Comparison of ENCODE assay signal across 13 mouse cellular contexts in the genomic region with DNA sequence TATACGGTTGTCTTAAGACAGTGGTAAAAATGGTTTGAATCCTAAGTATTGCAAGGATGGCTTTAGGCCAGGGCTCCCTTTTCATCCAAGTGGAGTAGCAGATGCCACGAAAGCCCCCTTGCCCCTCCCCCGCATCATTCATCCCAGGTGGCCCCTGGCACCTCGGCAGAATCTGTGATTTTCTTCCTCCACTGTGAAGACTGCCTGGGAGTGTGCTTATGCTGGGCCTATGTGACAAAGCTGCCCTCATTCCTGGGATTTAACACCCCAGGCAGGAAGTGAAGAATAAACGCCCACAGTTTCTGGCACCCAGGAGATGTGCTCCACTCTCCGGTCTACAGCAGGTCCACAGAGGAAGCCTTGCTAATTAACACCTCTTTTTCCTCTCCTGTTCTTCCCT. TPM values are rescaled to one million over a fixed set of nuclear protein-coding genes. Genes with fewer than 3 reads are reported as not detected.
DNase-seq lines count a peak whose midpoint lies in the region; ATAC-seq lines count a peak whose summit lies in the region.
"Had no signal": no experiment of that assay in that cellular context is flagged by ENCODE, and none has a peak within 500 bp of the region (broad histone marks: within the 10 kb centered on the region; RNA-seq: fewer than 3 reads in every experiment).

No protein-coding gene starts in this region.

- H3K36me3 ChIP-seq in forebrain, embryonic 16.5 days (ENCODE audit: control insufficient read depth, insufficient read depth), result no peaks in the 10 kb centered on the region
- H3K36me3 ChIP-seq: heart, embryonic 13.5 days had no signal

- H3K27me3 ChIP-seq in forebrain, embryonic 16.5 days (replicated peaks; ENCODE audit: control insufficient read depth, insufficient read depth, low read length), result no peaks in the 10 kb centered on the region

- ATAC-seq in forebrain, embryonic 16.5 days, result peak; percentile 91
- ATAC-seq: inflammation-experienced regulatory T-cells, adult 6 months had no signal

- peak overlapping the region; percentile 72 for H3K27ac ChIP-seq in forebrain, embryonic 16.5 days (ENCODE audit: low read length)
- H3K27ac ChIP-seq: heart, embryonic 13.5 days; stomach, postnatal 0 days had no signal

- H3K9ac ChIP-seq in forebrain, embryonic 16.5 days (replicated peaks; ENCODE audit: low read depth, low read length), result no peak overlapping the region
- H3K9ac ChIP-seq: heart, embryonic 13.5 days had no signal

- H3K4me1 ChIP-seq in forebrain, embryonic 16.5 days (replicated peaks; ENCODE audit: control insufficient read depth, insufficient read depth, low read length), result peaks cover 37% of the 10 kb centered on the region

- peak; percentile 32 for DNase-seq in Muller cell, postnatal 12 days (ENCODE audit: inconsistent ontology term)
- peak; percentile 87 for DNase-seq in brain, adult 2 months (ENCODE audit: low read depth, low spot score)
- peak; percentile 25 to 57 for DNase-seq in left cerebral cortex, postnatal 10 days (ENCODE audit: extremely low spot score in 1 of 2, low spot score in 2 of 2)
- DNase-seq in yolk sac, embryonic 10.5 days (ENCODE audit: low spot score), result no peak
- no peak for DNase-seq in heart, adult 9 months (ENCODE audit: low spot score in 2 of 2)
- no peak for DNase-seq in ovary, postnatal 14 days (ENCODE audit: low spot score)
- DNase-seq in lung, adult 18-20 months, result no peak
- DNase-seq: kidney, postnatal 36 days had no signal

- H3K4me3 ChIP-seq in forebrain, embryonic 16.5 days (replicated peaks; ENCODE audit: low read length), result no peak overlapping the region
- H3K4me3 ChIP-seq: heart, embryonic 13.5 days; myocyte had no signal

- intact Hi-C loops in left cerebral cortex, postnatal 10 days (cut with DNase I), result no loop called here

- no peak overlapping the region for H3K4me2 ChIP-seq in forebrain, embryonic 16.5 days (ENCODE audit: low read length)
- H3K4me2 ChIP-seq: heart, embryonic 13.5 days had no signal

- WGBS in forebrain, embryonic 16.5 days, result 21% methylated on average over 6 of the region's 6 CpGs

- no peaks in the 10 kb centered on the region for H3K9me3 ChIP-seq in forebrain, embryonic 16.5 days (ENCODE audit: control insufficient read depth, low read length)
- H3K9me3 ChIP-seq: heart, embryonic 13.5 days had no signal

RNA-seq across cellular contexts. Expression of gene Stt3b, which starts 28.6 kb away (rescaled TPM):
- polyA plus RNA-seq in forebrain, embryonic 16.5 days (2015; fragmentation: Nextera tagmentation; extraction: Ambion mirVana), result 74.6 and 85.8 TPM in 2 replicates
- total RNA-seq in left cerebral cortex, postnatal 10 days (2021), result 100 to 1,000 TPM; 103 TPM

Comparison
In these comparisons a context has a peak if more than half of its experiments do, and no peak if none do; other contexts are left out.
1. DNase-seq: peak in Muller cell, postnatal 12 days (single experiment), brain, adult 2 months (single experiment) and left cerebral cortex, postnatal 10 days (2 of 2); none in yolk sac, embryonic 10.5 days (single experiment), heart, adult 9 months (0 of 2), ovary, postnatal 14 days (single experiment) and lung, adult 18-20 months (0 of 2).